Comparison of ENCODE assay signal across 19 mouse cellular contexts in the genomic region with DNA sequence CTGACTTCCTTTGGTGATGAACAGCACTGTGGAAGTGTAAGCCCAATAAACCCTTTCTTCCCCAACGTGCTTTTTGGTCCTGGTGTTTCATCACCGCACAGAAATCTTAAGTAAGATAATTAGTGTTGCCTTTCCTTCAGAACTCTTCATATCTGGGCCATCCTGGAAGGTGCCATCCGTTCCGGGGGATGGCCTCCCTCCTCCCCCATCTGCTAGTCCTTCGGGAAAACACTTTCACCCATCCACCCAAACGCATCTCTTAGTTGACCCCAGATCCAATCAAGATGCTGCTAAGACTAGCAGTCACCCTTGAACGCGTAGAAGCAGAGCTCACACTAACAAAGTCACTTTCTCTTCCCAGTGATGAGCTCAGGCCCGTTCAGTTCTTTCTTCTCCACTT.
"Had no signal": no experiment of that assay in that cellular context is flagged by ENCODE, and none has a peak within 500 bp of the region (broad histone marks: within the 10 kb centered on the region; RNA-seq: fewer than 3 reads in every experiment).

No protein-coding gene starts in this region.

- H3K27ac ChIP-seq: liver, embryonic 14.5 days; midbrain, embryonic 10.5 days; midbrain, embryonic 12.5 days; neural tube, embryonic 13.5 days; neural tube, embryonic 15.5 days; stomach, embryonic 15.5 days; stomach, postnatal 0 days had no signal

- H3K36me3 ChIP-seq: stomach, embryonic 15.5 days had no signal

- H3K9me3 ChIP-seq: midbrain, embryonic 10.5 days; midbrain, embryonic 12.5 days; neural tube, embryonic 13.5 days; neural tube, embryonic 15.5 days; stomach, embryonic 15.5 days had no signal

- DNase-seq: lung, adult 18-20 months; lung, embryonic 14.5 days; lung, postnatal 10 days; lung, postnatal 4 days; midbrain, embryonic 14.5 days; retina, postnatal 1 day; right cerebral cortex, postnatal 25 days; spleen, adult 18-20 months; thymus, adult 2 months; thymus, postnatal 25 days; thymus, postnatal 4 days had no signal

- H3K4me3 ChIP-seq: midbrain, embryonic 10.5 days; midbrain, embryonic 12.5 days; myocyte; neural tube, embryonic 13.5 days; neural tube, embryonic 15.5 days; stomach, embryonic 15.5 days had no signal

- H3K27me3 ChIP-seq: stomach, embryonic 15.5 days had no signal
